Mouse (Mus musculus) liver, embryonic 14.5 days (tissue): ENCODE measurements around the gene Lhfpl2. TPM values are rescaled to one million over a fixed set of nuclear protein-coding genes. Genes with fewer than 3 reads are reported as not detected.

ENCODE experiments used
- ATAC-seq: fragments of 200-750 bp; cut with Nextera tagmentation; 2 replicates; pipeline ENCODE4 v1.8.0; 2017; ENCODE audit warnings: moderate number of reproducible peaks, mild to moderate bottlenecking, moderate library complexity; ENCODE audit not compliant: insufficient read depth
- DNase-seq, 3 experiments: peaks; one replicate each; pipeline ENCODE4 v3.0.0-alpha.2; 2012 to 2013; ENCODE audit warnings: low read depth in 3 of 3, low spot score in 3 of 3
- H3K27ac ChIP-seq: fragments of 300-500 bp; sonication (generic); 2 replicates; pipeline ENCODE4 v1.5.1; 2014; ENCODE audit warnings: moderate library complexity, mild to moderate bottlenecking, control low read depth, inconsistent platforms
- H3K27me3 ChIP-seq: fragments of 300-500 bp; sonication (generic); 2 replicates; pipeline ENCODE4 v1.6.1; 2014; ENCODE audit warnings: mild to moderate bottlenecking, low read length, moderate library complexity; ENCODE audit not compliant: control insufficient read depth, insufficient read depth
- H3K36me3 ChIP-seq: fragments of 300-500 bp; sonication (generic); replicated peaks from 2 replicates; pipeline ENCODE4 v1.6.1; 2014; ENCODE audit warnings: low read depth; ENCODE audit not compliant: control insufficient read depth, insufficient read depth
- H3K4me1 ChIP-seq, 2 experiments: fragments of 200-500 bp in 1 of 2; fragments of 300-500 bp in 1 of 2; sonication (generic) in 1 of 2; replicated peaks; 2 replicates each; pipeline ENCODE4 v1.6.1; 2012 to 2014; ENCODE audit warnings: antibody characterized with exemption in 1 of 2, inconsistent platforms in 1 of 2, low read length in 1 of 2; ENCODE audit not compliant: control insufficient read depth in 2 of 2, insufficient read depth in 2 of 2
- H3K4me2 ChIP-seq: fragments of 300-500 bp; sonication (generic); 2 replicates; pipeline ENCODE4 v1.6.1; 2014; ENCODE audit warnings: low read depth, mild to moderate bottlenecking, control low read depth, moderate library complexity
- H3K4me3 ChIP-seq, 2 experiments: fragments of 200-500 bp in 1 of 2; fragments of 300-500 bp in 1 of 2; sonication (generic) in 1 of 2; 2 replicates each; pipeline ENCODE4 v1.5.1; 2012 to 2014; ENCODE audit warnings: low read depth in 2 of 2, low read length in 2 of 2, mild to moderate bottlenecking in 2 of 2, control low read depth in 1 of 2, inconsistent platforms in 1 of 2, moderate library complexity in 1 of 2; ENCODE audit not compliant: insufficient read depth in 1 of 2
- H3K9ac ChIP-seq: fragments of 300-500 bp; sonication (generic); replicated peaks from 2 replicates; pipeline ENCODE4 v1.6.1; 2014; ENCODE audit warnings: mild to moderate bottlenecking, control low read depth, moderate library complexity
- H3K9me3 ChIP-seq: fragments of 300-500 bp; sonication (generic); 2 replicates; pipeline ENCODE4 v1.6.1; 2016; ENCODE audit warnings: low read length, mixed read lengths; ENCODE audit not compliant: control insufficient read depth
- CTCF ChIP-seq: IDR thresholded peaks from 2 replicates; pipeline ENCODE4 v1.5.1; 2016; ENCODE audit warnings: antibody characterized with exemption, low read depth, control low read depth
- EP300 ChIP-seq: IDR thresholded peaks from 2 replicates; pipeline ENCODE4 v1.6.1; 2016; ENCODE audit warnings: antibody characterized with exemption, low read depth
- WGBS: fragments of 180-500 bp; shearing (Covaris S2); extraction: QIAGEN DNeasy Blood & Tissue Kit; methylation state at CpG from one replicate; pipeline ENCODE4 v1.1.7; 2014; ENCODE audit not compliant: insufficient replicate concordance; 5-methylcytosine and 5-hydroxymethylcytosine counted together
- polyA plus RNA-seq, 2 experiments: library from polyadenylated mRNA; depleted of rRNA in 1 of 2; stranded (reverse) in 1 of 2; unstranded in 1 of 2; fragments of >200 nt; fragmentation: Nextera tagmentation in 1 of 2; extraction: Ambion mirVana in 1 of 2; gene quantifications; 2 replicates each; pipeline versions ENCODE4 v1.2.1 to v1.2.3; 2012 to 2014

Gene Lhfpl2
- polyA plus RNA-seq, 2 experiments, result 2.4 to 3.2 TPM

DNA sequence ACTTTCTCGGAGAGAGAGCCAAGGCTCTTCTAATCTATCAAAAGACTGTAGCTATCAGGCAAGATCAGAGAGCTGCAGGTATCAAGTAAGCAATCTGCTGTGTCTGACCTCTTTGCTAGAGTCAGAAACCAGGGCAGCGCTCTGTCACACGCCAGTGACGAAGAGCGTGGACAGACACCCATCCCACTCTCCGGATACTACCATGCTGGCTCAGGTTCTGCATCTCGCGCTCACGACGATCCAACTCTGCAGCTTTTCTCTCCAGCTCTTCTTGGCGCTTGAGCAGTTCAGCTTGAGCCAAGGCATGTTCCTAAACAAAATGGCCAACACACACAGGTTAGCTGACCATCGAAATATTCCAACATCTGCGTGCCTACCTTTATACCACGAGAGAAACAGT is 174.3 kb downstream of the Lhfpl2 start:
- TF ChIP-seq CTCF (no peak), EP300 (no peak)
- no peak overlapping the region for H3K4me2 ChIP-seq
- no peaks in the 10 kb centered on the region for H3K36me3 ChIP-seq
- WGBS, result 85% methylated on average over 14 of the region's 14 CpGs
- H3K4me1 ChIP-seq, result no peaks in the 10 kb centered on the region
- ATAC-seq (no peak), DNase-seq (no peak)
- no peaks in the 10 kb centered on the region for H3K9me3 ChIP-seq
- no peak overlapping the region for H3K4me3 ChIP-seq
- H3K9ac ChIP-seq, result no peak overlapping the region
- H3K27me3 ChIP-seq, result no peaks in the 10 kb centered on the region
- no peak overlapping the region for H3K27ac ChIP-seq

DNA sequence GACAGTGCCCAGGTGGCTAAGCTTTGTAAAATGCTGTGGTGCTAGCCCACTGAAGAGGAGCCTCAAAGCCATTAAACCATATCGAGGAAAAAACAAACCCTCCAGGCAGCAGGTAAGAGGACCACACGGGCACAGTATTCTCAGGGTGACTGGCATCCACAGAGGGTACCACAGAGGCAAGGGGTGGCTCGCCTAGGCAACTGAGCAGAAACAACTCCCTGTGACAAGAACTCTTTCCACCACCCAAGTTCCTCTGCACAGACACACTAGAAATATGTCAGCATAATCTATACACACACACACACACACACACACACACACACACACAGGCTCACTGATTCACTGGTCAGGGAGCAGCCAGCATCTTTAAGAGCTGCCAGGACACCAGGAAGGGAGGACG is 181.9 kb downstream of the Lhfpl2 start:
- 61% methylated on average over 4 of the region's 4 CpGs for WGBS
- ATAC-seq, result no peak

DNA sequence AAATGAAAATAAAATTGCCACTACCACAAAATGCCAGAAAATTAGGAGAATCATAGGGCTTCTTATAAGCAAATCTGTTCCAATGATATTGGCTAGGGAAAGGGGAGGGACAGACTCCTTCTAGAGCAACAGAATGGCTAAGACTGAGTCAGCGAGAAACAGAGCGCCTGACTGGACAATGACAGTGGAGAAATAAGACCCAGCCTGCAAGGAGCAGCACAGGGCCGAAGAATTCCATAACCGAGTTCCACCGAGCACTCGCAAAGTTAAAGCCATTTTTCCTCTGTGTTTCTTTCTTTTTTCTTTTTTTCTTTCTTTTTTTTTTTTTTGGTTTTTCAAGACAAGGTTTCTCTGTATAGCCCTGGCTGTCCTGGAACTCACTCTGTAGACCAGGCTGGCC is 182.5 kb downstream of the Lhfpl2 start:
- Histone ChIP-seq H3K4me2 (no peak overlapping the region), H3K4me3 (no peak overlapping the region), H3K36me3 (no peaks in the 10 kb centered on the region), H3K9me3 (no peaks in the 10 kb centered on the region), H3K9ac (no peak overlapping the region), H3K27ac (no peak overlapping the region), H3K27me3 (no peaks in the 10 kb centered on the region), H3K4me1 (no peaks in the 10 kb centered on the region; a peak in 1 of 4 replicates)
- no peak for ATAC-seq
- no peak for DNase-seq
- WGBS, result 81% methylated on average over 6 of the region's 6 CpGs
- TF ChIP-seq CTCF, result no peak
- no peak for TF ChIP-seq EP300

More for the DNA sequence above, 181.9 kb downstream of the Lhfpl2 start:
- no peaks in the 10 kb centered on the region; a peak in 1 of 4 replicates for H3K4me1 ChIP-seq
- H3K27ac ChIP-seq, result no peak overlapping the region
- no peaks in the 10 kb centered on the region for H3K27me3 ChIP-seq
- no peak overlapping the region for H3K4me3 ChIP-seq
- no peak for DNase-seq
- H3K9ac ChIP-seq, result no peak overlapping the region
- TF ChIP-seq CTCF (no peak), EP300 (no peak)
- no peaks in the 10 kb centered on the region for H3K9me3 ChIP-seq
- H3K36me3 ChIP-seq, result no peaks in the 10 kb centered on the region
- no peak overlapping the region for H3K4me2 ChIP-seq

DNA sequence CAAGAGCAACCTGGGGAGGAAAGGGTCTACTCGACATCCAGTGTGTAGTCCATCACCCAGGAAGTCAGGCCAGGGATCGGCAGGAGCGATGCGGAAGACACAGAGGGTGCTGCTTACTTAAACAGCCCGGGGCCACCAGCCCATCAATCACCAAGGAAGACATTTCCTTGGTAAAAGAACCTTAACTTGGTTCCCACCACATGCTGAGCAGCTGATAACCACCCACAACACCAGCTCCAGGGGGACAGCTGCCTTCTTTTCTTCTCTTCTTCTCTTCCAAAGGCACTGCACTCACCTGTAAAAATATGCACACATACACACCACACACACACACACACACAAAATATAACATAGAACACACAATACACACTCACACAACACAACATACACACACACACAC is 183.3 kb downstream of the Lhfpl2 start:
- Histone ChIP-seq H3K27me3 (no peaks in the 10 kb centered on the region), H3K4me3 (no peak overlapping the region), H3K36me3 (no peaks in the 10 kb centered on the region), H3K27ac (no peak overlapping the region), H3K4me2 (no peak overlapping the region), H3K4me1 (no peaks in the 10 kb centered on the region; a peak in 1 of 4 replicates), H3K9me3 (no peaks in the 10 kb centered on the region), H3K9ac (no peak overlapping the region)
- no peak for TF ChIP-seq CTCF
- TF ChIP-seq EP300, result no peak
- DNase-seq, result no peak
- WGBS, result 47% methylated on average over 5 of the region's 5 CpGs
- no peak for ATAC-seq

DNA sequence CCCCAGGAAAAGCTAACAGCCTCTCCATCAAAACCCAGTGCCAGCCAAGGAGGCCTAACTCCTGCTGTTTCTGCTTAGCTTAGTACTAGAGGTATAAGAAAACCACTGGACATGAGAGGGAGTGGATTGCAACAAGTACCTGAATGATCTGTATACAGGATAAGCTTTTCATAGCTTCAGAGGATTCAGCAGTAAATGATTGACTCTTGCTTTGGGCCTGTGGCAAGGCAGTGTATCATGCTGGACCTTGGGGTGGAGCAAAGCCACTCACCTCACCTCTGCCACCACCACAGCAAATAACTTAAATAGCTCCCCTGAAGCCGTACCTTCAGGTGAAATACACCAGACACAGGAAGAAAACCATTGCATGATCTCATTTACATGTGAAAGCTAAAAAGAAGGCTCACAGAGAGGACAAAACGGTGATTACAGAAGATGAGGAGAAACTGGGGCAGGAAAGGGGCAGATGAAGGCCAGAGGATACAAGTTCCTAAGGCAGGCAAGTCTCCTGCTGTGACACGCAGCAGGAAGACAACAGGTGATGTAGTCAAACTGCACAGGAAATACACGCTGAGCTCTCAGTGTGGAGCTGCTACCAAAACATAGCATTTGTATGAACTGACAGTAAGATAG is 184.4 kb downstream of the Lhfpl2 start:
- H3K4me2 ChIP-seq, result no peak overlapping the region
- H3K4me1 ChIP-seq, result no peaks in the 10 kb centered on the region; a peak in 1 of 4 replicates
- TF ChIP-seq EP300 (no peak), CTCF (no peak)
- H3K4me3 ChIP-seq, result no peak overlapping the region
- WGBS, result 45% methylated on average over 4 of the region's 4 CpGs
- no peak overlapping the region for H3K27ac ChIP-seq
- H3K36me3 ChIP-seq, result no peaks in the 10 kb centered on the region
- ATAC-seq, result no peak
- no peak overlapping the region for H3K9ac ChIP-seq
- H3K9me3 ChIP-seq, result no peaks in the 10 kb centered on the region
- H3K27me3 ChIP-seq, result no peaks in the 10 kb centered on the region
- no peak for DNase-seq
